Mouse (Mus musculus) heart, embryonic 13.5 days (tissue): ENCODE results near the gene S1pr3. TPM values are rescaled to one million over a fixed set of nuclear protein-coding genes. Genes with fewer than 3 reads are reported as not detected.
A peak's percentile ranks its signal among the peaks of the same experiment; 100 is the strongest.

Experiments used
- ATAC-seq: fragments of 200-750 bp; cut with Nextera tagmentation; 2 replicates; pipeline ENCODE4 v1.8.0; 2017; ENCODE audit warnings: moderate TSS enrichment; ENCODE audit not compliant: insufficient number of reproducible peaks, low FRiP score, low TSS enrichment; ENCODE audit errors: extremely low read depth
- H3K27ac ChIP-seq: fragments of 300-500 bp; sonication (generic); replicated peaks from 2 replicates; pipeline ENCODE4 v1.5.1; 2015; ENCODE audit warnings: moderate library complexity, mild to moderate bottlenecking, inconsistent platforms
- H3K27me3 ChIP-seq: fragments of 300-500 bp; sonication (generic); replicated peaks from 2 replicates; pipeline ENCODE4 v1.6.1; 2015; ENCODE audit warnings: mild to moderate bottlenecking, inconsistent platforms
- H3K36me3 ChIP-seq: fragments of 300-500 bp; sonication (generic); 2 replicates; pipeline ENCODE4 v1.6.1; 2015; ENCODE audit warnings: mild to moderate bottlenecking, inconsistent platforms
- H3K4me1 ChIP-seq: fragments of 300-500 bp; sonication (generic); 2 replicates; pipeline ENCODE4 v1.6.1; 2015; ENCODE audit warnings: inconsistent platforms
- H3K4me2 ChIP-seq: fragments of 300-500 bp; sonication (generic); 2 replicates; pipeline ENCODE4 v1.6.1; 2015; ENCODE audit warnings: inconsistent platforms, mild to moderate bottlenecking, moderate library complexity
- H3K4me3 ChIP-seq: fragments of 300-500 bp; sonication (generic); 2 replicates; pipeline ENCODE4 v1.5.1; 2015; ENCODE audit warnings: moderate library complexity, mild to moderate bottlenecking, inconsistent platforms
- H3K9ac ChIP-seq: fragments of 300-500 bp; sonication (generic); 2 replicates; pipeline ENCODE4 v1.6.1; 2015; ENCODE audit warnings: inconsistent platforms, mild to moderate bottlenecking, moderate library complexity
- H3K9me3 ChIP-seq: fragments of 300-500 bp; sonication (generic); 2 replicates; pipeline ENCODE4 v1.6.1; 2016; ENCODE audit warnings: inconsistent platforms
- WGBS: fragments of 180-500 bp; shearing (Covaris S2); methylation state at CpG from one replicate; pipeline ENCODE4 v1.1.7; 2015; ENCODE audit warnings: mixed read lengths; 5-methylcytosine and 5-hydroxymethylcytosine counted together
- polyA plus RNA-seq: library from polyadenylated mRNA; unstranded; fragments of >200 nt; fragmentation: Nextera tagmentation; extraction: Ambion mirVana; gene quantifications from 2 replicates; pipeline ENCODE4 v1.2.1, GENCODE M21; 2015

Gene S1pr3
- polyA plus RNA-seq, 1 experiment from 2014 or later, result 24.0 TPM

DNA sequence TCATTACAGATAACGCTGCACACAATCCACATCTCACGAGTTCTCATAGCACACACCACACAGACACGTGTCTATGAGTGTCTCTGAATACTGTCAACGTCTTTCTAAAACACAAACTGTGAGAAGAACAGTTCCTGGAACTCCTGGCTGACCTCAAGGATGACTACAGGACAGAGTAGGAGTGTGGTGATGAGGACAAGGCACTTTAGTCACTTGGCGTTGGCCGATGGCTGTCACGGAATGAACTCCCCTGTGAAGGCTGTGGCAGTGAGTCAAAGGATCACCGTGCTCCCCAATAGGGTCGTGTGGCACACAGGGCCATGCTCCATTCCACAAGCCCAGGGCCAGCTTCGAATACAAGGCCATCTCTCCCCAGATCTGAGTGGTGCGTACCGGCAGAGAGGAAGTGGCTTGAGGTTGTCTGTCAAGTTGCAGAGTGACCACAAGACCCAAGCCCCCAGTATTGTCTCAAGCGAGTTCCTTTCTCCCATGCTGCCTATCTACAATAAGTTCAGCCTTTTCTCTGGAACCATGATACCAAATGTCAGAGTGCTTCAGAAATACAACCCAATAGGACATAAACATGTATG lies 2.6 kb upstream of the S1pr3 start:
- peaks cover 36% of the 10 kb centered on the region for H3K4me1 ChIP-seq
- H3K4me2 ChIP-seq, result no peak overlapping the region
- H3K27ac ChIP-seq, result no peak overlapping the region
- no peak overlapping the region for H3K9ac ChIP-seq
- peaks cover 12% of the 10 kb centered on the region; the same call in 1 of the 2 replicates for H3K27me3 ChIP-seq
- no peak overlapping the region for H3K4me3 ChIP-seq
- no peak for ATAC-seq
- no peaks in the 10 kb centered on the region for H3K9me3 ChIP-seq
- 66% methylated on average over 13 of the region's 13 CpGs for WGBS
- no peaks in the 10 kb centered on the region for H3K36me3 ChIP-seq

DNA sequence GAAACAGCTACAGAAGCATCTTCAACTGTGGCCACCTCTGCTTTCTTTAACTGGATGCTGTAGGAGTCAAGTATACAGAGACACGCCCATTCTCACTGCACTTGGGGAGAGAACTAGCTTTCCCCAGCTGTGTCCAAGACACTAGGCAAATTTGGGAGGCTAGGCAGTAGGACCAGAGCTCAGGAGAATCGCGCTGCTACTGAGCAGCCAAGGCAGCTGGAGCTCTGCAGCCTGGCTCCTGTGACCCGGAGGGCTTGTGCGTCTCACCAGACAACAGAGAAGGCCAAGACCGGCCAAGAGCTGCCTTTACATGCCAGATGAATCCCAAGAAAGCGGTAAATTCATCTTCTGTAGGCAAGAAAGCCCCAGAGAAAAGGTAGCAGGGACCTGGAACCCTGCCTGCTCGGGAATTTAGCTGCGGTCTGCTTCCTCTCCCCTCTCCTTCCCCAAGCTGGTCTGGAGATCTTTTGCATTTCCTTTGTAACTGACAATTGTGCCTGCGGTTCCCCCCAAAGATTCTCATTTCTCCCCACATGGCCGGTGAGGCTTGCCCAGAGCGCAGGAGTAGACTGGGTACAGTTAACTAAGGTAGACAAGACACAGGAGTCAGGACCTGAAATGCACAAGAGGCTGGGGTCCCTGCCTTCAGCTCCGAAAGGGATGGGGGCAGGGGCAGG lies 760 bp upstream of the S1pr3 start:
- peak overlapping the region; percentile 88 for H3K9ac ChIP-seq
- peak overlapping the region; percentile 67 for H3K4me3 ChIP-seq
- WGBS, result 41% methylated on average over 13 of the region's 13 CpGs
- no peaks in the 10 kb centered on the region for H3K9me3 ChIP-seq
- H3K4me2 ChIP-seq, result peak overlapping the region; percentile 80
- H3K36me3 ChIP-seq, result no peaks in the 10 kb centered on the region
- no peak for ATAC-seq
- peak overlapping the region; percentile 48 for H3K27ac ChIP-seq
- H3K4me1 ChIP-seq, result peaks cover 49% of the 10 kb centered on the region
- H3K27me3 ChIP-seq, result peaks cover 12% of the 10 kb centered on the region; the same call in 1 of the 2 replicates

GRCm38 (mm10) chr13:51409936-51410481 lies 1.6 kb downstream of the S1pr3 start:
- Histone ChIP-seq H3K9me3 (0 out of 2 replicates have a peak, but pooled peaks cover under 1% of the 10 kb centered on the region), H3K9ac (peak overlapping the region; percentile 88), H3K4me1 (peaks cover 43% of the 10 kb centered on the region), H3K4me3 (peak overlapping the region; percentile 67), H3K36me3 (peaks cover 7% of the 10 kb centered on the region), H3K27me3 (peaks cover 12% of the 10 kb centered on the region; the same call in 1 of the 2 replicates), H3K27ac (no peak overlapping the region), H3K4me2 (peak overlapping the region; percentile 80)
- ATAC-seq, result no peak
- 58% methylated on average over 6 of the region's 6 CpGs for WGBS

DNA sequence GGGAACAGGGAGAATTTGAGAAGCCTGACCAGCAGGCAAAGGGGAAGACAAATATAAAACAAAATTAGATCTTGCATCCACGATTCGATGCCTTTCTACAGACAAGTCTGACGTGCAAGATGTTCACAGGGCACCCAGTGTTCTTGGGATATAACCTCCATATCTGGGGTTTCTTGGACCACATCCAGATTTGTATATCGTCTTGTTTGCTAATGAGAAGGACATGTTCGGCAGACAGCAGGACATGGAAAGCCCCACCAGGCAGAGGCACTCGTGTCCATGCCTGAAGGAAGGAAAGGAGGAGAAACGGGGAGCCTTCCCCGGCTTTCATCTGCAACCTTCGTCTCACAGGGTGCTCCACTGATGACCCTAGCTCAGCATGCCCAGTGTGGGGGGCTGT lies 2.8 kb downstream of the S1pr3 start:
- peaks cover 43% of the 10 kb centered on the region for H3K4me1 ChIP-seq
- H3K36me3 ChIP-seq, result peaks cover 16% of the 10 kb centered on the region
- H3K9ac ChIP-seq, result peak overlapping the region; percentile 69
- H3K4me2 ChIP-seq, result peak overlapping the region; percentile 80
- peak overlapping the region; percentile 64; the same call in 1 of the 2 replicates for H3K27ac ChIP-seq
- peaks cover 5% of the 10 kb centered on the region; the same call in 1 of the 2 replicates for H3K9me3 ChIP-seq
- peak overlapping the region; percentile 67 for H3K4me3 ChIP-seq
- peaks cover 12% of the 10 kb centered on the region; the same call in 1 of the 2 replicates for H3K27me3 ChIP-seq
- WGBS, result 46% methylated on average over 9 of the region's 9 CpGs
- ATAC-seq, result no peak

GRCm38 (mm10) chr13:51411696-51412430 lies 3.4 kb downstream of the S1pr3 start:
- Histone ChIP-seq H3K4me3 (peak overlapping the region; percentile 67), H3K27me3 (peaks cover 12% of the 10 kb centered on the region; the same call in 1 of the 2 replicates), H3K9ac (peak overlapping the region; percentile 69), H3K9me3 (peaks cover 5% of the 10 kb centered on the region; the same call in 1 of the 2 replicates), H3K27ac (peak overlapping the region; percentile 64; the same call in 1 of the 2 replicates), H3K4me2 (peak overlapping the region; percentile 80), H3K36me3 (peaks cover 16% of the 10 kb centered on the region), H3K4me1 (peaks cover 47% of the 10 kb centered on the region)
- no peak for ATAC-seq
- WGBS, result 36% methylated on average over 12 of the region's 12 CpGs

DNA sequence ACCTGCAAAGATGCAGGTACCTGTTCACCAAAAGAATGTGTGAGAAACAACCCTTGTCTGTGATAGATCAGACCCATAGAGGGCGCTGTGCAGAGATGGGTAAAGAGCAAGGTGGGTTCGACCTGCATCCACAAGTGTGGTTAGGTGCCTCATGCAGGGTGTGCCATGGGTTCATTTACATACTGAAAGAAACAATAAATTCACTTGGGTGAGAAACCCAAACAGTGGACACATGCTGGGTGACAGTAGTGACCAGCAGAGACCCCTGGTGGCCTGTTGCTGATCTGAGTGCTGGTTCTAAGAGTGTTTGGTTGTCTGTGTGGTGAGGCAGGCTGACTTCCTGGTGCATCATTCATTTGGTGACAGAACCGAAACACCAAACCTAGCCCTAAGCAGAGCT lies 5.0 kb downstream of the S1pr3 start:
- Histone ChIP-seq H3K4me2 (no peak overlapping the region), H3K9ac (no peak overlapping the region), H3K27ac (no peak overlapping the region), H3K4me1 (peaks cover 53% of the 10 kb centered on the region), H3K27me3 (no peaks in the 10 kb centered on the region), H3K9me3 (peaks cover 5% of the 10 kb centered on the region; the same call in 1 of the 2 replicates), H3K4me3 (no peak overlapping the region), H3K36me3 (peaks cover 16% of the 10 kb centered on the region)
- 56% methylated on average over 3 of the region's 3 CpGs for WGBS
- no peak for ATAC-seq

GRCm38 (mm10) chr13:51416727-51417126 lies 8.3 kb downstream of the S1pr3 start:
- Histone ChIP-seq H3K4me1 (peaks cover 34% of the 10 kb centered on the region), H3K4me2 (no peak overlapping the region), H3K27me3 (no peaks in the 10 kb centered on the region), H3K4me3 (no peak overlapping the region), H3K36me3 (peaks cover 44% of the 10 kb centered on the region), H3K9me3 (peaks cover 5% of the 10 kb centered on the region; the same call in 1 of the 2 replicates), H3K9ac (no peak overlapping the region), H3K27ac (no peak overlapping the region)
- no peak for ATAC-seq
- WGBS, result 73% methylated on average over 11 of the region's 11 CpGs

DNA sequence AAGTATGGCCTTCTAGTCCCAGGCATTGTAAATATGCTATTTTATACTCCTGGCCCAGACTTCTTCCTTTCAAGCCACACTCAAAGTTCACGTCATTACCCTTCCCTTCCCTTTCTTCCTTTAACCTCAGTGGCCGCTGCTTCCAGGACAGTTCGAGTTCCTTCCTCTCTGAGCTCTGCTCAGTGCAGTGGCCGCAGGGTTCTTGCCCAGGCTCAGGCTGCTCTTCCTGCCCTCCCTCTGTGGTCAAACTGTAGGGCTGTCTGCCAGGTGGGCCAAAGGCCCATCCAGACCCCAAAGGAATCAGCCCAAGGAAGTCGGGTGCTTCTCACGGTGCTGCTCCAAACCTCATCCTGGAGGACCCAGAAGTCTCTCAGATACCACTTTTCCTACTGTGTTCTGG lies 9.4 kb downstream of the S1pr3 start:
- Histone ChIP-seq H3K27me3 (no peaks in the 10 kb centered on the region), H3K9me3 (peaks cover 5% of the 10 kb centered on the region; the same call in 1 of the 2 replicates), H3K4me2 (peak overlapping the region; percentile 51; the same call in 1 of the 2 replicates), H3K4me1 (peaks cover 25% of the 10 kb centered on the region), H3K27ac (peak overlapping the region; percentile 61), H3K9ac (peak overlapping the region; percentile 57), H3K36me3 (peaks cover 49% of the 10 kb centered on the region), H3K4me3 (no peak overlapping the region)
- no peak for ATAC-seq
- 61% methylated on average over 6 of the region's 6 CpGs for WGBS

- H3K36me3 ChIP-seq, result peaks cover 49% of the 10 kb centered on the region
- WGBS, result 6% methylated on average over 20 of the region's 20 CpGs
- H3K4me3 ChIP-seq, result 0 out of 2 replicates have a peak overlapping the region, but pooled peaks have one; percentile 15
- H3K27me3 ChIP-seq, result no peaks in the 10 kb centered on the region
- peak overlapping the region; percentile 61 for H3K27ac ChIP-seq
- peaks cover 25% of the 10 kb centered on the region for H3K4me1 ChIP-seq
- H3K4me2 ChIP-seq, result peak overlapping the region; percentile 51
- H3K9me3 ChIP-seq, result peaks cover 5% of the 10 kb centered on the region; the same call in 1 of the 2 replicates
- ATAC-seq, result peak; percentile 39; the same call in 1 of the 2 replicates
- H3K9ac ChIP-seq, result peak overlapping the region; percentile 57
Observed at GRCm38 (mm10) chr13:51418268-51418941, 10.0 kb downstream of the S1pr3 start.

DNA sequence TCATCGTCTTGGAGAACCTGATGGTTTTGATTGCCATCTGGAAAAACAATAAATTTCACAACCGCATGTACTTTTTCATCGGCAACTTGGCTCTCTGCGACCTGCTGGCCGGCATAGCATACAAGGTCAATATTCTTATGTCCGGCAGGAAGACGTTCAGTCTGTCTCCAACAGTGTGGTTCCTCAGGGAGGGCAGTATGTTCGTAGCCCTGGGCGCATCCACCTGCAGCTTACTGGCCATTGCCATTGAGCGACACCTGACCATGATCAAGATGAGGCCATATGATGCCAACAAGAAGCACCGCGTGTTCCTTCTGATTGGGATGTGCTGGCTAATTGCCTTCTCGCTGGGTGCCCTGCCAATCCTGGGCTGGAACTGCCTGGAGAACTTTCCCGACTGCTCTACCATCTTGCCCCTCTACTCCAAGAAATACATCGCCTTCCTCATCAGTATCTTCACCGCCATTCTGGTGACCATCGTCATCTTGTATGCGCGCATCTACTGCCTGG lies 10.6 kb downstream of the S1pr3 start:
- Histone ChIP-seq H3K9me3 (peaks cover 5% of the 10 kb centered on the region; the same call in 1 of the 2 replicates), H3K4me3 (0 out of 2 replicates have a peak overlapping the region, but pooled peaks have one; percentile 15), H3K9ac (0 out of 2 replicates have a peak overlapping the region, but pooled peaks have one; percentile 52), H3K36me3 (peaks cover 49% of the 10 kb centered on the region), H3K4me2 (peak overlapping the region; percentile 51; the same call in 1 of the 2 replicates), H3K27me3 (no peaks in the 10 kb centered on the region), H3K27ac (no peak overlapping the region), H3K4me1 (peaks cover 25% of the 10 kb centered on the region)
- WGBS, result 72% methylated on average over 19 of the region's 19 CpGs
- ATAC-seq, result no peak
